Mouse (Mus musculus) hindbrain, embryonic 11.5 days (tissue): ENCODE measurements around the gene Unc13c. TPM values are rescaled to one million over a fixed set of nuclear protein-coding genes. Genes with fewer than 3 reads are reported as not detected.

Source experiments
- ATAC-seq: fragments of 200-750 bp; cut with Nextera tagmentation; 2 replicates; pipeline ENCODE4 v1.8.0; 2017; ENCODE audit warnings: mild to moderate bottlenecking, moderate TSS enrichment, moderate library complexity; ENCODE audit not compliant: low FRiP score
- DNase-seq: peaks from one replicate; pipeline ENCODE4 v3.0.0-alpha.2; 2015; ENCODE audit warnings: low spot score
- H3K27ac ChIP-seq: fragments of 300-500 bp; sonication (generic); 2 replicates; pipeline ENCODE4 v1.5.1; 2014; ENCODE audit warnings: mild to moderate bottlenecking, low read depth, low read length
- H3K27me3 ChIP-seq: fragments of 300-500 bp; sonication (generic); 2 replicates; pipeline ENCODE4 v1.6.1; 2014; ENCODE audit warnings: mild to moderate bottlenecking, low read length, moderate library complexity, mixed read lengths; ENCODE audit not compliant: control insufficient read depth, insufficient read depth
- H3K36me3 ChIP-seq: fragments of 300-500 bp; sonication (generic); 2 replicates; pipeline ENCODE4 v1.6.1; 2014; ENCODE audit warnings: mild to moderate bottlenecking, low read length, moderate library complexity, mixed read lengths; ENCODE audit not compliant: control insufficient read depth, insufficient read depth
- H3K4me1 ChIP-seq: fragments of 300-500 bp; sonication (generic); replicated peaks from 2 replicates; pipeline ENCODE4 v1.6.1; 2014; ENCODE audit warnings: low read length, mixed read lengths; ENCODE audit not compliant: control insufficient read depth, insufficient read depth
- H3K4me2 ChIP-seq: fragments of 300-500 bp; sonication (generic); replicated peaks from 2 replicates; pipeline ENCODE4 v1.6.1; 2014; ENCODE audit warnings: mild to moderate bottlenecking, low read depth, low read length
- H3K4me3 ChIP-seq: fragments of 300-500 bp; sonication (generic); 2 replicates; pipeline ENCODE4 v1.5.1; 2014; ENCODE audit warnings: low read depth, low read length
- H3K9ac ChIP-seq: fragments of 300-500 bp; sonication (generic); 2 replicates; pipeline ENCODE4 v1.6.1; 2014; ENCODE audit warnings: low read depth, low read length
- H3K9me3 ChIP-seq: fragments of 300-500 bp; sonication (generic); 2 replicates; pipeline ENCODE4 v1.6.1; 2016; ENCODE audit warnings: low read length; ENCODE audit not compliant: control insufficient read depth
- WGBS: fragments of 180-500 bp; shearing (Covaris S2); extraction: QIAGEN DNeasy Blood & Tissue Kit; methylation state at CpG from one replicate; pipeline ENCODE4 v1.1.7; 2014; 5-methylcytosine and 5-hydroxymethylcytosine counted together
- polyA plus RNA-seq: library from polyadenylated mRNA; unstranded; fragments of >200 nt; fragmentation: Nextera tagmentation; extraction: Ambion mirVana; gene quantifications from 2 replicates; pipeline ENCODE4 v1.2.1, GENCODE M21; 2014

Gene Unc13c
- polyA plus RNA-seq: 0.28 and 0.34 TPM in 2 replicates

GRCm38 (mm10) chr9:73968641-73969121, at the start of gene Unc13c:
Gene Unc13c (minus strand): TSS chr9:73968966.
- WGBS: 1% methylated on average over 17 of the region's 17 CpGs
- Histone ChIP-seq H3K27me3 (peaks cover 14% of the 10 kb centered on the region; the same call in 1 of the 2 replicates), H3K36me3 (no peaks in the 10 kb centered on the region), H3K9me3 (no peaks in the 10 kb centered on the region), H3K4me1 (peaks cover 4% of the 10 kb centered on the region; the same call in 1 of the 2 replicates), H3K4me2 (peak within 1 kb of the TSS; percentile 50), H3K27ac (no peak within 1 kb of the TSS), H3K4me3 (peak within 1 kb of the TSS; percentile 19), H3K9ac (peak within 1 kb of the TSS; percentile 25; the same call in 1 of the 2 replicates)
- ATAC-seq (peak; percentile 28; the same call in 1 of the 2 replicates), DNase-seq (peak; percentile 53)

GRCm38 (mm10) chr9:74007976-74008686, 39.4 kb upstream of the Unc13c start:
- WGBS: 88% methylated on average over 7 of the region's 7 CpGs

GRCm38 (mm10) chr9:74002388-74002990, 33.7 kb upstream of the Unc13c start:
- Histone ChIP-seq H3K4me1 (no peaks in the 10 kb centered on the region), H3K4me2 (no peak overlapping the region), H3K9ac (no peak overlapping the region), H3K27me3 (no peaks in the 10 kb centered on the region), H3K9me3 (no peaks in the 10 kb centered on the region), H3K4me3 (no peak overlapping the region), H3K27ac (no peak overlapping the region), H3K36me3 (no peaks in the 10 kb centered on the region)
- 45% methylated on average over 6 of the region's 6 CpGs for WGBS
- ATAC-seq: no peak
- DNase-seq: no peak

More at GRCm38 (mm10) chr9:74007976-74008686, 39.4 kb upstream of the Unc13c start:
- no peaks in the 10 kb centered on the region for H3K36me3 ChIP-seq
- no peaks in the 10 kb centered on the region for H3K27me3 ChIP-seq
- no peaks in the 10 kb centered on the region for H3K9me3 ChIP-seq
- ATAC-seq: no peak
- no peak overlapping the region for H3K27ac ChIP-seq
- no peak overlapping the region for H3K9ac ChIP-seq
- DNase-seq: no peak
- no peak overlapping the region for H3K4me2 ChIP-seq
- no peaks in the 10 kb centered on the region for H3K4me1 ChIP-seq
- no peak overlapping the region for H3K4me3 ChIP-seq

DNA sequence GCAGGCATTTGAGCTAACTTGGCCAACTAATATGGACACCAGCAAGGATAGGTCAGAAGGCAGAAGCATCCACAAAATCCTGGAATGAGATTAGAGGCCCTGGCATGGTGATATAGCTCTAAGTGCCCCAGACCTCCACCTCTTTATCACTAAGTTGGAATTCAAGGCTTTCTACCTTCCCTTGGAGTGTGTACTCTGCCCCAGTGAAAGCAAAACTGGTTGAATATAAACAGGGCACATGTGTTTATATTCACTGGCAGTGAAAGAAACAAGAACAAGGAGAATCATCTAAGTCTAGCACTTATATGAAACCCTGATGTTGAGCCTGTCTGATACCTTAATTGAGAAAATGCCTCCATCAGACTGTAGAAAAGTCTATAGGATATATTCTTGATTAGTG, 19.3 kb upstream of the Unc13c start:
- Histone ChIP-seq H3K36me3 (no peaks in the 10 kb centered on the region), H3K4me2 (no peak overlapping the region), H3K27me3 (no peaks in the 10 kb centered on the region), H3K9me3 (no peaks in the 10 kb centered on the region), H3K27ac (no peak overlapping the region), H3K4me1 (no peaks in the 10 kb centered on the region), H3K4me3 (no peak overlapping the region), H3K9ac (no peak overlapping the region)
- no peak for ATAC-seq
- DNase-seq: no peak

- no peak for ATAC-seq
- H3K27me3 ChIP-seq: no peaks in the 10 kb centered on the region
- no peaks in the 10 kb centered on the region for H3K4me1 ChIP-seq
- 84% methylated on average over 2 of the region's 2 CpGs for WGBS
- H3K36me3 ChIP-seq: no peaks in the 10 kb centered on the region
- no peak overlapping the region for H3K9ac ChIP-seq
- no peak for DNase-seq
- no peaks in the 10 kb centered on the region for H3K9me3 ChIP-seq
- H3K27ac ChIP-seq: no peak overlapping the region
- no peak overlapping the region for H3K4me2 ChIP-seq
- no peak overlapping the region for H3K4me3 ChIP-seq
Measured at GRCm38 (mm10) chr9:73987236-73987635, 18.5 kb upstream of the Unc13c start.

DNA sequence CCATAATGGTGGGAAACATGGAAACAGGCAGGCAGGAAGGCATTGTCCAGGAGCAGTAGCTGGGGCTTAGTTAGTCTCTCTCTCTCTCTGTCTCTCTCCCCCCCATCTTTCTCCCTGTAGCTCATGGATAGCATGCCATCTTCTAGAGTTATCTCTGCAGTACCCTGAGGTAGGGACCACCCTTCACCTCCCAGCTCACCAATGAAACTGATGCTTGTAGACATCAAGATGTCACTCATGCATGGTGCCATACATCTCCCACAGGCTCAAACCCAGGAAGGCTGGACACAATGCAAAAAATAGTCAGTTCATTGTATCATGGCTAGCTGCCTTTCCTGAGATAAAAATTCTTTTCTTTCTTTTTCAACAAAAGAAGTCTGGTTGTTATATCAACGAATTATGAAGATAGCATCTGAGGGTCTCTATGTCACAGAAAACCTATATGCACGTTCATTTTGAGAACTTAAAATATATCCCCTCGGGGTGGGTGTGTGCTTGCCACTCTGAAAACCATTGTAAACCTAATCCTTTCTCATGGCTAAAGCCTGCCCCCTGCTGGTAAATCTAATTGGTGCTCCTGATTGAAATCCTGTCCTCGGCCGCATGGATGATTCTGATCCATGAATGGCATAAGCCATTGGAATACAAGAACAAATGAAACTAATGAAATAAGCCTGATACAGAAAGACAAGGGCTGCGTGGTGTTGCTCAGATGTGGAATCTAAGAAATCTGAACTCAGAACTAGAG, 14.0 kb upstream of the Unc13c start:
- no peak overlapping the region for H3K27ac ChIP-seq
- 20% methylated on average over 6 of the region's 6 CpGs for WGBS
- no peak overlapping the region for H3K4me3 ChIP-seq
- H3K4me1 ChIP-seq: no peaks in the 10 kb centered on the region
- no peaks in the 10 kb centered on the region for H3K36me3 ChIP-seq
- no peaks in the 10 kb centered on the region for H3K27me3 ChIP-seq
- no peaks in the 10 kb centered on the region for H3K9me3 ChIP-seq
- peak; percentile 87 for DNase-seq
- no peak overlapping the region for H3K4me2 ChIP-seq
- no peak overlapping the region for H3K9ac ChIP-seq
- 0 out of 2 replicates have a peak, but pooled peaks have one; percentile 35 for ATAC-seq

DNA sequence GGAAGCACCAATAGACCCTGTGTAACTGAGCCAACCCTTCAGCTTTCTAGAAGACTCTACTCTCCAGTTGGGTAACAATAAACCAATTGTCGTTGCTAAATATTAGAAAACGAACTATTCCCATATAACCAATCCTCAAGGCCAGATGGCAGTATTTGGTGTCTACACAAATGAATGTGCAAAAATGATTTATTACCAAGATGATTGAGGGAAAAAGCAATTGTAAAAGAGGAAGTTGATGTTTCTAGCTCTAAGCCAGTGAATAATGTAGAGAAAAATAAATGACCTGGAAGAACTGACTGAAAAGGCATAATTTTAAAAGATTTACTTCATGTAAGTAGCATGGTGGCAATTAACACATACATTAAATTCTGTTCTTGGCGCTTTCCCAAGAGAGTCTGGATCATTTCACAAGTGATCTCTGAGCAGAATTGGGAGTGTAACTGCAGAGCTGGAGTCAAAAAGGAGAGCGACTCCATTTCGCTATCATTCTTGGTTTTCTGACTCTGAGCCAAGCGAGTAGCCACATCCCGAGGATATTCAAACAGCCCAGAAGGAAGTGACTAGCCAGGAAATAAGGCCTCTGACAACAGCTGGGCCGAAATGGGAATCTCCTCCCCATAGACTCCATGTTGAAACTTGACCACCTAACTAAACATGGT, 3.7 kb upstream of the Unc13c start:
- 84% methylated on average over 8 of the region's 8 CpGs for WGBS
- H3K36me3 ChIP-seq: no peaks in the 10 kb centered on the region
- H3K9me3 ChIP-seq: no peaks in the 10 kb centered on the region
- no peak overlapping the region for H3K4me3 ChIP-seq
- H3K27me3 ChIP-seq: peaks cover 12% of the 10 kb centered on the region; the same call in 1 of the 2 replicates
- no peak for DNase-seq
- no peak overlapping the region for H3K4me2 ChIP-seq
- no peak overlapping the region for H3K9ac ChIP-seq
- ATAC-seq: no peak
- H3K4me1 ChIP-seq: peaks cover 4% of the 10 kb centered on the region; the same call in 1 of the 2 replicates
- no peak overlapping the region for H3K27ac ChIP-seq

DNA sequence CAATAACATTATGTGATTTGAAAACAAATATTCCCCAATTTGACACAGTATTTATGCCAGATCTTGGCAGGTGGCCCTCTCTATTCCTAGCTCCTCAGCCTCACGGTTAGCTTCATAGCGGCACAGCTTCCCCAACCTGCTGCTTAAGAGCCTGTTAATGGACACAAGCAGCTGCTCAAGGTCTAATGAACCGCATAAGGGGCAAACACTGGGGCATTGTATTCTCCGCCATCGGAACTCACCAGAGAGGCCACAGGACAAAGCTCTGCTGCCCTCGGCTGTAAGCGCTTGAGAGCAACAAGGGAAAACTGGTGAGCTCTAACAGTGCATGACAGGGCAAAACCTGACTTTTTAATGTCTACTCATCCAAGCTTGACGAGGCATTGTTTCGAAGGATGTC, 2.0 kb upstream of the Unc13c start:
- Histone ChIP-seq H3K4me3 (no peak overlapping the region), H3K27me3 (peaks cover 14% of the 10 kb centered on the region; the same call in 1 of the 2 replicates), H3K9ac (no peak overlapping the region), H3K4me2 (no peak overlapping the region), H3K27ac (no peak overlapping the region), H3K4me1 (peaks cover 4% of the 10 kb centered on the region; the same call in 1 of the 2 replicates), H3K9me3 (no peaks in the 10 kb centered on the region), H3K36me3 (no peaks in the 10 kb centered on the region)
- DNase-seq (peak; percentile 67), ATAC-seq (peak; percentile 81)
- WGBS: 15% methylated on average over 9 of the region's 9 CpGs
